Mouse (Mus musculus): ENCODE data around the gene Fli1.

Fli1 gene

GRCm38 (mm10) chr9:32500063-32500462, 42.6 kb downstream of the Fli1 start:
- DNase-seq = no peak

- no peak for DNase-seq
Measured at GRCm38 (mm10) chr9:32499469-32499868, 43.2 kb downstream of the Fli1 start.

GRCm38 (mm10) chr9:32495643-32495997, 47.0 kb downstream of the Fli1 start:
- no peak for DNase-seq

GRCm38 (mm10) chr9:32494891-32495642, 47.6 kb downstream of the Fli1 start:
- no peak for DNase-seq

- no peak for DNase-seq
Measured at GRCm38 (mm10) chr9:32493588-32494423, 48.9 kb downstream of the Fli1 start.

- no peak for DNase-seq
Measured at GRCm38 (mm10) chr9:32492753-32493152, 49.9 kb downstream of the Fli1 start.

- peak; percentile 52 to 61 for DNase-seq
Measured at GRCm38 (mm10) chr9:32491484-32491883, 51.2 kb downstream of the Fli1 start.

GRCm38 (mm10) chr9:32489794-32490358, 52.8 kb downstream of the Fli1 start:
- no peak for DNase-seq

GRCm38 (mm10) chr9:32489315-32489714, 53.3 kb downstream of the Fli1 start:
- DNase-seq = no peak

- DNase-seq = no peak
Measured at GRCm38 (mm10) chr9:32488627-32489026, 54.0 kb downstream of the Fli1 start.

GRCm38 (mm10) chr9:32487823-32488222, 54.8 kb downstream of the Fli1 start:
- no peak for DNase-seq

- no peak for DNase-seq
Measured at GRCm38 (mm10) chr9:32487401-32487800, 55.3 kb downstream of the Fli1 start.

- DNase-seq = no peak
Measured at GRCm38 (mm10) chr9:32480418-32480817, 62.2 kb downstream of the Fli1 start.

- DNase-seq = no peak
Measured at GRCm38 (mm10) chr9:32478799-32479198, 63.9 kb downstream of the Fli1 start.

GRCm38 (mm10) chr9:32478087-32478486, 64.6 kb downstream of the Fli1 start:
- no peak for DNase-seq

- DNase-seq = no peak
Measured at GRCm38 (mm10) chr9:32476604-32477003, 66.1 kb downstream of the Fli1 start.

GRCm38 (mm10) chr9:32474621-32475390, 67.9 kb downstream of the Fli1 start:
- peak in 1 of 2 experiments; percentile 39 for DNase-seq

- DNase-seq = no peak
Measured at GRCm38 (mm10) chr9:32472346-32472745, 70.3 kb downstream of the Fli1 start.

- no peak for DNase-seq
Measured at GRCm38 (mm10) chr9:32469123-32469751, 73.4 kb downstream of the Fli1 start.

GRCm38 (mm10) chr9:32468313-32468712, 74.3 kb downstream of the Fli1 start:
- DNase-seq = no peak

GRCm38 (mm10) chr9:32467443-32467842, 75.2 kb downstream of the Fli1 start:
- peak; percentile 43 to 44 for DNase-seq

GRCm38 (mm10) chr9:32466861-32467260, 75.8 kb downstream of the Fli1 start:
- DNase-seq = peak; percentile 80 to 82

All from cerebellum, postnatal 14 days (tissue).